Mouse (Mus musculus) cerebral cortex, adult 2 months (tissue): Measurements from ENCODE around the gene Gtsf2.

Experiments used
- WGBS: fragments of 180-500 bp; shearing (Covaris S2); methylation state at CpG from one replicate; pipeline ENCODE4 v1.1.7; 2018; 5-methylcytosine and 5-hydroxymethylcytosine counted together

The Gtsf2 gene

GRCm38 (mm10) chr15:103448369-103448768 lies at the start of gene Gtsf2:
TSS of gene Gtsf2 (minus strand) at chr15:103448469.
- 48% methylated on average over 3 of the region's 3 CpGs for WGBS

DNA sequence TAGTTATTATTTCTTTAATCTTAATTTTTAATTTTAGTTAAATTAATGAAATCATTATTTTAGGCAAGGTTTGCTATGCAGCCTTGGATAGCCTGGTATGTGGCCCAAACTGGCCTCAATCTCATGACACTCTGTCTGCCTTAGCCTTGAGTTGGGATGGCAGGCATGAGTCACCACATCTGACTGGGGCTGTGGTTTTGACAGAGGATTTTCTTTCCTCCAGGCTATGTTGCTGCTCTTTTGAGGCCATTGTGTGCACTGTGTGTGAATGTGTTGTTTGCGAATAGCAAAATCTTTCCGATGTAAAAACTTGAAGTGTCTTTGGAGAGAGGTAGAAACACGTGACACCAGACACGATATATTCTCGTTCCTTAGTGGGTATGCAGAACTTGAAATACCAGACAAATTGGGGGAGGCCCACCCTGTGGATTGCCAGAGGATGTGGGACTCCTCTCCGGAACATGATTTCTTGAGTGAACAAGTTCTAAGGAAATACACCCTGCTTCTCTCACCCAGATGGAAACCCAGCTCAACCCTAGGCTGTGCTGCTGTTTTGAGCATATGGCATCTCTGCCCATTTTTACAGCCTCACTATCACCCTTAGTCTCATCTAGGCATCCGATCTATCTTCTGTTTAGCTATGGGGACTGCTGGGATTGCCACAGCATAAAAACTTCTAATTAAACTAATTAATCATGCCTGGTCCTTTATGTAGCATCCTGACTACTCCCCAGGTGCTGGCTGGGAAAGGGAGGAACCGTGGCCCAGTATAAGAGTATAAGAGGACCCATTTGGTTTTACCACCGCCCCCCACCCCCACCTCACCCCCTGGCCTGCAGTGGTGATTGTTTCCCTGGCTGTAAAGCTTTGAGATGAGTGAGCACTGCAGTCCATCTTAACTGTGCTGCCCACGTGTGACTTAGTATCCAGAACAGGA lies 48.2 kb upstream of the Gtsf2 start:
- 76% methylated on average over 10 of the region's 10 CpGs for WGBS

DNA sequence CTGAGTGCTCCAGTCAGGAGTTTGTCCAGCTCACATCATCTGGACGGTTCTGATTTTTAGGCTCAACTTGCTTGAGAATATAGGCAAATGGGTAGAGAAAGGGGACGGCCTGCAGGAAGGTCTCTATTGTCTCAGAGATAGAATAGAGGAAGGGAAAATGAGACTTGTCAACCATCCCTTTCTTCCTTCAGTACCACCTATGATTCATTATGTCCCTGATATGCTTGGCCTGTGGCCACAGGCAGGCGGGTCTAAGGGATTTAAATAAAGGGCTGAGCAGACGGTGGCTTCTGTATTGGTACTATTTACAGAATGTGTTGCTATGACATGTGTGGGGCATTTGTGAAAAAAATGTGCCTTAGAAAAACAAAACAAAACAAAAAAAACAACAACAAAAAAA lies 40.1 kb upstream of the Gtsf2 start:
- whole genome bisulfite sequencing = 62% methylated on average over 4 of the region's 4 CpGs

GRCm38 (mm10) chr15:103486658-103487057 lies 38.4 kb upstream of the Gtsf2 start:
- 48% methylated on average over 1 of the region's 1 CpGs for WGBS

DNA sequence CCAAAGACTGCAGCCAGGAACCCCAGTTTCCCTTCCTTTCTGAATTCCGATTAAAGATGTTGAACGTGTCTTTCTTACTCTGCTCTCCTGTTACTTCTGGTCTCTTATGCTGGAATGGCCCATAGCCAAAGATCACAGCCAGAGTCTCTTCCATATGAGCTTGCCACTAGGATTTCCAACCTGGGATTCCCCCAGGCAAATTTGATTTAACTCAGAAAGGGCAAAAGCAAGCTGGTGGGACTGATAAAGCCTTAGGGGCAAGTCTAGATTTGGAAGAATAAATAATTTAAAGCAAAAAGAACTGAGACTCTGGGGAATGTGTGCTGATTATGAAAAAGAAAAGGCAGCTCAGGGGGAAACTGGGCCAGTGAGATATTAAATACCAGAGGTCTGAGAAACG lies 36.8 kb upstream of the Gtsf2 start:
- 66% methylated on average over 3 of the region's 3 CpGs for WGBS

- 64% methylated on average over 2 of the region's 2 CpGs for WGBS
These were observed 36.2 kb upstream of the Gtsf2 start for GRCm38 (mm10) chr15:103484490-103484889.

- WGBS = 0% methylated on average over 1 of the region's 1 CpGs
These were observed 34.2 kb upstream of the Gtsf2 start for GRCm38 (mm10) chr15:103482488-103482887.

GRCm38 (mm10) chr15:103480129-103480528 lies 31.9 kb upstream of the Gtsf2 start:
- 91% methylated on average over 2 of the region's 2 CpGs for WGBS

GRCm38 (mm10) chr15:103479080-103479606 lies 30.9 kb upstream of the Gtsf2 start:
- 78% methylated on average over 1 of the region's 1 CpGs for WGBS

DNA sequence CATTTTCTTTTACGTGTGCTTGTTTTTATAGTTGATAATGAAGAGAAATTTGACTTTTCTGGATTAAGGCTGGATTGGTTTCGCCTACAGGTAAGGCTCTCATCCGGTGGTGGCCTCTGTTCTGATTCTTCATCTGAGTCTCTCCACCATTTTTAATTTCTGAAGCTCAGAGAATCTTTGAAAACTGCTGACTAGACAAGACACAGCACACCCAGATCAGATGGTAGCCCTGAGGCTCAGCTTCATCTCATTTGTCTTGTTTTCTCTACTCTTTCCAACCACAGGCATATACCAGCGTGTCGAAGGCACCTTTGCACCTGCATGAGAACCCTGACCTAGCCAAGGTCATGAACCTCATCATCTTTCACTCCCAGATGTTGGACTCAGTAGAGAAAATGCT lies 25.5 kb upstream of the Gtsf2 start:
- WGBS = 93% methylated on average over 5 of the region's 5 CpGs

DNA sequence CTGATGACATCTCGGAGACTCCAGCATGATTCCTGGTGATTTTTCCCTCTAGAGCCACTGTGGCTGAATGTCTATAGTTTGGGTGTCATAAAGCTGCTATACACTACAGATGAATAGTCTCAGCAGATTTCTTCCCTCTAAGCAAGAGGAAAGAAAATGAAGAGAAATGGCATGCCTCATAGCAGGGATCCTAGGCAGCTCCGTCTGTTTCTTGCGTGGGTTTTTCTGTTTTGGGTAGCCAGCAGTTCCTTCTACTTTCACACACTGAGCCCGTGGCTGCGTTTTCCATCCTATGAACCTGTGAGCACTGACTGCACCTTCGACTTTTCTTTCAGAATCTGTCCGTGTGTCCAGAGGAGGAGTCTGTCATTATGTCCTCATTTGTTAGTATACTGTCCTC lies 24.9 kb upstream of the Gtsf2 start:
- 67% methylated on average over 7 of the region's 7 CpGs for WGBS

DNA sequence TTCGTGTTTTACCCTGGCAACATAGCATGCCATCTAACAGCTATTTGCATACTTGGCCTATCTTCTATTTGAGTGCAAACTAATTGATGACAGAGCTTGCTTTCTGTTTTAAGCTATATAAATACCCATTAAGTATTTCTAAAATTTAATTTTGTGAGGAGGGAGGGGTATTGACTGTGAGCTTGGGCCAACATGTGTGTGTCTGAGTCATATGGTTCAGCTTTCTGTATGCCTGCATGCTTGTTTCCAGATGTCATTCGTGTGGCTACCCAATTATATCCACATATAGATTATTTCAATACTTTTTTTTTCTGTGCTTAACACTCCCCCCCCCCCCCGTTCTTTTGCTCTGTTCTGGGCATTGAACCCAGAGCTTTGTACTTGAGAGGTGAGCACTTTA lies 24.0 kb upstream of the Gtsf2 start:
- WGBS = 60% methylated on average over 3 of the region's 3 CpGs

- 74% methylated on average over 7 of the region's 7 CpGs for WGBS
These were observed 23.4 kb upstream of the Gtsf2 start for GRCm38 (mm10) chr15:103471488-103472194.

DNA sequence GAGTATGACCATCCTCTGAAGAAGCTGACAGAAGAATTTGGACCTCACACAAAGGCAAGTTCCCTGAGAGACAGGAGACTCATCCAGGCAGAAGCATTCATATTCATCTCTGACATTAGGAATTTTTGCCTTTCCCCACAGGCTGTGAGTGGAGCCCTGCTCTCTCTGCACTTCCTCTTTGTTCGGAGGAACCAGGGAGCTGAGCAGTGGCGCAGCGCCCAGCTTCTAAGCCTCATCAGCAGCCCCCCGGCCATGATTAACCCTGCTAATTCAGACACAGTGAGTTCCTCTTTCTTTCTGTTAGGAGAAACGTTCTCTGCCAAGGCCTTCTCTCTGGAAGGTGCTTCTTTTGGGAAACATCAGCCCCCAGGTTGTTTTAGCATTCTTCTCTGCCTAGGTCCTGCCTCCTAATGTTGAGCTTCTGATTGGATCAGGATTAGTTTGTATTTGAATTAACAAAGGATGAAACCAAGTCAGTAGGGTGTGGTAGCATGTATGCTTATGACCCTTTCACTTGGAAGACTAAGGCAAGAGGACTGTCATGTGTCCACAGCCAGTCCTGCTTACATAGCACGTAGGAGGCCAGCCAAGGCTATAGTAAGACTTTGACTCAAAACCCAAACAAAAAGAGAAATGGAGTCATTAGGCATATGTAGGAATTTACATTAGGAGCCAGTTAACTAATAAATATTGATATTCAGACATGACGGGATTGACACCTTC lies 14.4 kb upstream of the Gtsf2 start:
- WGBS = 67% methylated on average over 7 of the region's 7 CpGs

GRCm38 (mm10) chr15:103454449-103454848 lies 6.2 kb upstream of the Gtsf2 start:
- WGBS = 86% methylated on average over 6 of the region's 6 CpGs

- WGBS = 78% methylated on average over 13 of the region's 13 CpGs
These were observed 5.4 kb upstream of the Gtsf2 start, which contains the start of gene Nckap1l for GRCm38 (mm10) chr15:103453551-103454218. TSS of gene Nckap1l (plus strand) at chr15:103453794.

DNA sequence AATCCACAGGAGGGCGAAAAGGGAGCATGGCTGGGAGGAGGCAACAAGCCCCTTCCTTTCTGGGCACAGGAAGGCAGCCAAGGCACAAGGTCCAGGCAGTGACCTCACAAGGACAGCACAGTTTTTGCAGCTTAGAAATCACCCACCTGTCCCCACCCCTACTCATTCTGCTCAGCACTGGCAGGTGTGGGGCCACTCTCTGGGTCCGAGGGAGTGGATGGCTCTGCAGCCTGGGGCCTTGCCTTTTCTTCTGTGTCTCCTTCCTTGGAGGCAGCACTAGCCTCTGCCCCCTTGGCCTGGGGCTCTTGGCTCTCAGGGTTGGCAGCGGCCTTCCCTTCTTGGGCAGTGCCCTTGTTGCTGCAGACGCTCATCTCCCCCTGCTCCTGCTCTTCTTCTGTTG lies 2.3 kb downstream of the Gtsf2 start:
- 86% methylated on average over 4 of the region's 4 CpGs for WGBS

DNA sequence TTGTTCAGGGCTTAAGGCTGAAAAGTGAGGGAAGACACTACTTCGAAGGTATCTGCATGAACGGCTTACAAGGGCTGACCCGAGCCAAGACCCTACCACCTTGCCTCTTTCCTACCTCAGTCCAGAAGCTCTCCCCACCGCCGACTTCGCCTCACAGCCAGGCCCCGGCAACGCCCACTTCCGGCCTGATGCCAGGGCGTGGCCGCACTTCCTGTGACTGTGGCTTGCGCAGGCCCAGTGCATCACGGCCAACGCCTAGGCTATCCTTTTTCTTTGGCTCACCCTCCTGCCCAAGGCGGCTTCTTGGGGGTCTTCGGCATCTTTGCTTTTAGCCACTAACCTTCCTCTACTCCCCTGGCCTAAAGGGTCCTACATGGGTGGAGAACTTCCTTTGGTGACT lies 18.0 kb downstream of the Gtsf2 start, which contains the start of gene Gtsf1:
Gene Gtsf1, minus strand, starts transcription at position 230 of the 400 bp plus-strand sequence.
- 91% methylated on average over 16 of the region's 16 CpGs for WGBS

GRCm38 (mm10) chr15:103427017-103427416 lies 21.3 kb downstream of the Gtsf2 start:
- WGBS = 53% methylated on average over 2 of the region's 2 CpGs

- 85% methylated on average over 3 of the region's 3 CpGs for WGBS
These were observed 42.7 kb downstream of the Gtsf2 start for GRCm38 (mm10) chr15:103405586-103405985.

- WGBS = 93% methylated on average over 5 of the region's 5 CpGs
These were observed 46.9 kb downstream of the Gtsf2 start for GRCm38 (mm10) chr15:103401361-103401760.
